Mouse (Mus musculus) adrenal gland, postnatal 10 days (tissue): ENCODE data around the gene Nudt21. TPM values are rescaled to one million over a fixed set of nuclear protein-coding genes. Genes with fewer than 3 reads are reported as not detected.

Experiments
- DNase-seq: peaks from one replicate; pipeline ENCODE4 v3.0.0; 2021; ENCODE audit warnings: mixed read lengths
- total RNA-seq, 2 experiments: library from RNA; stranded (reverse); gene quantifications; 2 replicates each; pipeline ENCODE4 v1.2.3; 2021

The Nudt21 gene
- total RNA-seq, 2 experiments from 2014 or later, result 47.6 to 48.3 TPM

GRCm38 (mm10) chr8:94004139-94004538 is 32.7 kb downstream of the Nudt21 start:
- DNase-seq, result no peak

- DNase-seq, result no peak
Observed at GRCm38 (mm10) chr8:93998961-93999360, 37.9 kb downstream of the Nudt21 start.

GRCm38 (mm10) chr8:93989739-93990138 is 47.1 kb downstream of the Nudt21 start:
- no peak for DNase-seq

DNA sequence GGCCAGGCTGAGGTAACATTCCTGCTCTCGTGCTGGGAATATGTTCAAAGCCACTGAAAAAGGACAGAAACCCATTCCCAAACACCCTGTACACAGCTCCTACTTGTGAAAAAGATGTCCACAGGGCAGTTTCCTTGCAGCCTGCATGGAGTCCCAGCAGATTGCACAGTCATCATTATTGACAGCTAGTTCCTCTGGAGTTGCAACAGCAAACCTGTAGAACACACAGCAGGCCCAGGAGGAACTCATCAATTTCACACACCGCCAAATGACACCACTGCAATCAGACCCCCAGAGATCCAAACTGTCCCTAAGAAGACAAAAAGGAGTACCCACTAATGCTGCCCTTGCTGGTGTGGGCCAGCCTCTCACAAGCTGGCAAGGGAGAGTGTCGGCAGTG is 52.1 kb downstream of the Nudt21 start:
- DNase-seq, result no peak

DNA sequence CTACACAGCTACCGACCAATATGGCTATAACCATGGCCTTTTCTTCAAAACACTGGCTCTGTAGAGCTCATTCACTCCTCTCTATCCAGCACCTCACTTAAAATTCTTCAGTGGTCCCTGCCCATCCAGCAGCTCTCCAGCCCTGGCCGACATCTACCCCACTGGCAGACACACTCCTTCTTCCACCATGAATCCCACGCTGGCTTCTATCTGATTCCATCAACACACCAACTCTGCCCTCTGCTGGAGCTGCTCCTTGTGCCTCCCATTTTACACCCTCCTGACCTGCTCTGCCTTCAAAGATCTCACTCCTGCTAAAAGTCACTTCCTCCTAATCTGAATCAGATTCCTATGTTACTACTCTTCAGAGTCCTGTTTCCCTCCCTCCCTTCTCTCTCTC is 53.0 kb downstream of the Nudt21 start:
- DNase-seq, result no peak

- no peak for DNase-seq
Observed at GRCm38 (mm10) chr8:93981679-93982215, 55.1 kb downstream of the Nudt21 start.

GRCm38 (mm10) chr8:93980141-93980540 is 56.7 kb downstream of the Nudt21 start:
- no peak for DNase-seq

DNA sequence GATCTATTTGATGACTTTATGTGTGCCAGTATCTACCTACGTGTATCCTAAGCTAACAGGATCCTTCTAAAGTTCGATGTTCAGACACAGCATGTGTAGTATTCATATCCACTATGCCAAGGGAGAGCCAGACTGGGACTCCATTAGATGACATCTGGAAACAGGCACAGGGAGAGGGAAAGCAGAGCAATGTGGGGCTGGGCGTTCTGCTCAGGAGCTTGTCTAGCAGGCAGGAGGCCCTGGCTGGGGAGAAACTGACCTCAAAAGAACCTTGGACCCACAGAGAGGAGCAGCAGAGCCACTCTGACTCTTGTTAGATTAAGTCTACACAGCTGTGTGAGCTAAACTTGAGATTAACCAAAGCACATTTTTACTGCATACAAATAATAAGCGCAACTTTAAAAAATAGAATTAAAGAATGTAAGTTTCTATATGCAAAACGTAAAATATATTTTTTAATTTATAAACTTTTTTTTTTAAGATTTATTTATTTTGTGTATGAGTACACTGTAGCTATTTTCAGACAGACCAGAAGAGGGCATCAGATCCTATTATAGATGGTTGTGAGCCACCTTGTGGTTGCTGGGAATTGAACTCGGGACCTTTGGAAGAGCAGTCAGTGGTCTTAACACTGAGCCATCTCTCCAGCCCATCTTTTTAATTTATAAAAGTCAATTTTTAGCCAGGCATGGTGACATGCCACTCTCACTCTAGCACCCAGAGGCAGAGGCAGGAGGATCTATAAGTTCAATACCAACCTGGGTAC is 60.2 kb downstream of the Nudt21 start:
- DNase-seq, result no peak

DNA sequence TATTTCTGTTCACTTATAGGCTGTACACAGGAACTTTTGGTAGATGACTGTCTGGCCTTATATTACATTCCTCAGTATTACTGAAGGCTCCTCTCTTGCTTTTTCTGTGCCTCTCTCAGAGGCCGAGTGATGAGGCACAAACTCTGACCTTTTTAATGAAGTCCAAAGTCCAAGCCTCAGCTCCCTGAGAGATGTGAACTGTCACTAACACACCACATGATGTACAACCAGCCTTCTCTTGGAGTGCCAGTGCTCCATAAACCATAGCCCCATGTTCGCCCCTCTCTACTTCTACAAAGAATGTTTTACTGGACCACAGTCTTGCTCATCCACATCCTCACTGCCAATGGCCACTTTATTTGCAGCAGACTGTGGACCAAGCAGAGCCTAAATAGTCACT is 61.5 kb downstream of the Nudt21 start:
- DNase-seq, result no peak

DNA sequence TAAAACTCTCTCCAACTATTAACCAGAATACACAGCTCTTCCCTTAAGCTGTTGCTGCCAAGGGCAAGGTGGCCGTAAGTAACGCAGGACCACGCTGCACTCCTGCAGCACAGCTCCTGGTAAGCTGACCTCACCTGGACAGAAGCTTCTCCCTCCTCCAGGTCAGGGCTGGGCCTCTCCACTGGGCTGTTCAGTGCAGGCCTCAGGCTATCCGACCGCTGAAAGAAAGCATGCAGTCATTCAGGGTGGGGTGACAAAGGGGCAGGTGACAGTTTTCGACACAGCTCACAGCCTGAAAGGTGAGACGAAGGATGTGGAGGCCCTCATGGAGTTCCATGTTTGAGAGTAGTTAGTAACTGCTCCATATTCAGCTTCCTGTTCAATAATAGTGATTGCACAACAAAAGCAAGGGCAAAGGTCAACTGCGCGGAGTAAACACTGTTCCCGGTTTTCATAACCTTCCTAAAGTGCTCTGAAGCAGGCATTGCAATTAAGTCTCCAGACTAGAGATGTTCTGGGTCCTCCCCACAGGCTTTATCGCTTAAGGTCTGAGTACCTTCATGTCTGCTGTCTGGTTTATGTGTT is 62.1 kb downstream of the Nudt21 start:
- DNase-seq, result peak; percentile 35

DNA sequence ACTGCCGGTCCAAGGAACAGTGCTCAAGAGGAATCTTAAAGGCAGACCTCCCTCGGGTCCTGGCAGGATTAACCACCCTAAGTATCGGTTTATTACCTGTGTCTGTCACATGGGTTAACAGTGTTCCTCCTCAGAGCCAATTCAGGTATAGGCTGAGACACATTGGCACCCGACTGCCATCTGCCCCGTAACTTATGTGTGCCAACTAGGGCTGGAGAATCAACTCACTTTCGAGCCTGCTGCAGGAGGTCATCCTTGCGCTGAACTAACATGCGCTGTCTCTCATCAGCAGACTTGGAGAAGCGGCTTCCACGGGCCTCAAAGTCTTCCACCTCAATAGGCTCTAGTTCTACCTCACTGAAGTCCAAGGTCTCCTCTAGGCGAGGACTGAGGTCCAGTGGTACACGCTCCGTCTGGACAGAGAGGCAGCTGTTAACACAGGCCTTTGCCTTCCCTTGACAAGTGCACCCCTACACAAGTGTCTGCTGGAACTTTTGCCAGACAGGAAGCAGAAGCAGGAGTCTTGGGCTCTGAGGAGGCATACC is 62.9 kb downstream of the Nudt21 start:
- DNase-seq, result no peak

DNA sequence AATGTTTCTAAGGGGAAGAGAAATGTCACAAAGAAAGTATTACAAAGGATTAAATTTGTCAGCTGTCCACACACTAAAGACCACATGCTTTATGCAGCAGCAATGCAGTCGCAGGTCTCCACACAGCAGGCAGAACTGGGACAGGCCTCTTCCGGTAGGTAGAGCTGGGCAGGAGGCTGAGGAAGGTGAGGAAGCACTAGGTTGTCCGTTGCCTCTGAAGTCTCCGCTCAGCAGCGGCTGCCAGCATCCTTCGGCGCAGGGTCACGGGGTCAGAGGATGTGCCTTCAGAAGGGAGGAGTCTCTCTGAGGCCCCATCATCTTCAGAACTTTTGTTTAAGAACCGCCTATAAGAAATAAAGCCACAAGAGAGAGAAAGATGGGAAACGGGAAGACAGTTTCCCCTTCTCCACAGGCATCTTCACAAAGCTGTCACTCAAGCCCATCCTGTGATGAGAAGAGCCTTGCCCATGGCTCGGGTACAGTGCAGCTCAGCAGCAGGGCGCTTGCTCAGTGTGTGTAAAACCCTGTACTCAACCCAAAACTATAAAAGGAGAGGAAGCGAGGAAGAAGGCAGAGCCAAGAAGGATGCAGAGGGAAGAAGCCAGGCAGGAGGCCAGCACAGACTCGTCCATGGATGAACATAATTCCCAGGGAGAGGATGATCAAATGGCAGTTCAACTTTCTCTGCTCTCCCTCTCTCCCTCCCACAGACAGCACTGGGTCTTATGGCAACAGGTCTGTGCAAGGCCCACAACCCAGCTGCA is 63.7 kb downstream of the Nudt21 start:
- no peak for DNase-seq

- DNase-seq, result no peak
Observed at GRCm38 (mm10) chr8:93972211-93972610, 64.6 kb downstream of the Nudt21 start.

DNA sequence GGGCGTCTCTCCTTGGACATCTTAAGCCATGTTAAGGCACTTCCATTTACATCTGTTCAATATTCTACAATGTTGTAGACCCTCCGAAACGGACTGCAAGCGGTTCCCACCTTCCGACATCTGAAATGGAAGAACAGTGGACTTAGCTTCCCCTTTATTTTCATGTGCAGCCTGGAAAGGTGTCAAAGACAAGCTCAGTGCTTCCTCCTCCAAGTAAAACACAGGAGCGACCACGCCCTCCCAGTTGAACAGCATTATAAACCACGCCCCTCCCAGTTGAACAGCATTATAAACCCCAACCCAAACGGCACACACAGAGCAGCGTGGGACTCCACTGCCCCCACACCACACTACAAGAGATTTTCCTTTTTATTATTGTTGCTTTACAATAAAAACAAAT is 65.4 kb downstream of the Nudt21 start:
- no peak for DNase-seq

DNA sequence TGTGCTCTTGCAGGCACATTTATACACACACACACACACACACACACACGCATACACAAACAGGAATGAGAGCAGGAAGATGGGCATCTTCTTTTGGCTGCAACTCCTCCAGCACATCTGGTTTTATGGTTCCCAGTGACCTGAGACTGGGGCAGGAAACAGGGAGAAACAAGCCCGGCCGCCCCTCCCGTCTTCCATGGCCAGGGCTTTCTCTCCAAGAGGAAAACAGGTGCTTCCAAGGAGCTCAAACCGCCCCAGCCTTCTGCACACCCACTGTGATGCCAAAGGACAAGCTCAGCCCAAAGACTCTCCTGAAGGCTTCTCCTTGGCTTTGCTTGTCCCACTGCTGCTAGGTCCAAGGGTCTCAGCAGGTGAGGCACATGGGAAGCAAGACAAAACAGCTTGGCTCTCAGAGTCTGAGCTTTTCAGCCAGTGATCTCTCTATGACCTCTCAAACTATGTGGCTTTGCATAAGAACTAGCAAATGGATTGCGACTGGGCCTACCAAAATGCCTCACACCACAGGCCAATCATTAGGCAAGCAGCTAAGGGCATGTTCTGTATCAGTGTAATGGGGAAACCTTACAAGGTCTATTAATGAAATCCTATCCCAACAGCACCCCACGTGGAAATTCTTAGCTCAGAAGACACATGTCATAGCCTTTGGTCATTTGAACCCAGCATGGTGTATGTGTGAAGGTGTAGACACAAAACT is 67.0 kb downstream of the Nudt21 start:
- DNase-seq, result no peak

- DNase-seq, result no peak
Observed at GRCm38 (mm10) chr8:93968293-93968692, 68.5 kb downstream of the Nudt21 start.

Other genes with a start within 250 kb of the Nudt21 start
- gene Gnao1, start 227.1 kb downstream of the Nudt21 start, total RNA-seq, result 10 to 100 TPM; 40.4 to 60.8 TPM
- gene Amfr, start 24.2 kb downstream of the Nudt21 start, total RNA-seq, result 100 to 1,000 TPM; 125 to 132 TPM
- 10 to 100 TPM; 14.5 to 15.6 TPM for gene Ogfod1, start 167 bp upstream of the Nudt21 start, total RNA-seq
- 10 to 100 TPM; 13.0 to 17.4 TPM for gene Bbs2, start 61.9 kb upstream of the Nudt21 start, total RNA-seq
- not detected for gene Mt4, start 100.2 kb upstream of the Nudt21 start, total RNA-seq
- gene Mt3, start 115.6 kb upstream of the Nudt21 start, total RNA-seq, result 10 to 100 TPM in 1 of 2 experiments, 1 to 10 TPM in 1; 7.6 to 11.1 TPM
- 100 to 1,000 TPM in 1 of 2 experiments, 10 to 100 TPM in 1; 67.8 to 348 TPM for gene Mt2, start 135.6 kb upstream of the Nudt21 start, total RNA-seq
- 100 to 1,000 TPM; 147 to 449 TPM for gene Mt1, start 142.1 kb upstream of the Nudt21 start, total RNA-seq
- 10 to 100 TPM; 17.3 to 21.1 TPM for gene Nup93, start 177.5 kb upstream of the Nudt21 start, total RNA-seq